Mouse (Mus musculus): ENCODE results near the gene Ncapd2. TPM values are rescaled to one million over a fixed set of nuclear protein-coding genes. Genes with fewer than 3 reads are reported as not detected.

Gene Ncapd2
- polyA plus RNA-seq, 1 experiment from 2014 or later = 151 TPM

DNA sequence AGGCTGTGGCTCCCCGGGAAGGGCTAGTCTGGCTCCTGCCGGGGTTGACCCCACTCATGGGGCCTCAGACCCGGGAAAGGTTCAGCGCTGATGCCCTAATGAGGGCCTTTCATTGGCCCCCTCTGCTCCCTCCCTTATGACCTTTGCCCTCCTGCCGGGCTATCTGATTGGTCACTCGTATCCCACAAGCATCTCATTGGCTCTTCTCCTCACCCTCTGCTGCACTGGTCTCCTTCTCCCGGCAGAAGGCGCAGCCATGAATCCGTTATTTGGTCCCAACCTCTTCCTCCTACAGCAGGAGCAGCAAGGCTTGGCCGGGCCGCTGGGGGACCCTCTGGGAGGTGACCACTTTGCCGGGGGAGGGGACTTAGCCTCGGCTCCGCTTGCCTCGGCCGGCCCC is 46.5 kb downstream of the Ncapd2 start, which contains the start of gene Iffo1:
Iffo1 (plus strand) TSS at position 241 of the 400 bp plus-strand sequence.
- H3K4me1 ChIP-seq (ENCODE audit: insufficient read depth, low read length) = peaks cover 56% of the 10 kb centered on the region
- H3K9me3 ChIP-seq (ENCODE audit: low read length) = no peaks in the 10 kb centered on the region
- peak within 1 kb of the TSS; percentile 77 for H3K9ac ChIP-seq (replicated peaks; ENCODE audit: low read length)
- H3K27ac ChIP-seq (ENCODE audit: low read length) = peak within 1 kb of the TSS; percentile 83
- peaks cover 35% of the 10 kb centered on the region for H3K36me3 ChIP-seq (ENCODE audit: insufficient read depth, low read length)
- peak; percentile 89 for ATAC-seq (ENCODE audit: low FRiP score, low TSS enrichment)
- H3K4me3 ChIP-seq (ENCODE audit: low read length) = peak within 1 kb of the TSS; percentile 68
- H3K4me2 ChIP-seq (replicated peaks; ENCODE audit: low read depth, low read length) = peak within 1 kb of the TSS; percentile 79
- WGBS = 0% methylated on average over 16 of the region's 16 CpGs
- H3K27me3 ChIP-seq (ENCODE audit: insufficient read depth, low read length) = no peaks in the 10 kb centered on the region

- no peak overlapping the region for H3K4me3 ChIP-seq (ENCODE audit: low read length)
- no peak overlapping the region for H3K4me2 ChIP-seq (replicated peaks; ENCODE audit: low read depth, low read length)
- peaks cover 46% of the 10 kb centered on the region for H3K36me3 ChIP-seq (ENCODE audit: insufficient read depth, low read length)
- peaks cover 45% of the 10 kb centered on the region for H3K4me1 ChIP-seq (ENCODE audit: insufficient read depth, low read length)
- no peak overlapping the region for H3K27ac ChIP-seq (ENCODE audit: low read length)
- H3K9ac ChIP-seq (replicated peaks; ENCODE audit: low read length) = no peak overlapping the region
- H3K9me3 ChIP-seq (ENCODE audit: low read length) = no peaks in the 10 kb centered on the region
- ATAC-seq (ENCODE audit: low FRiP score, low TSS enrichment) = no peak
- 76% methylated on average over 9 of the region's 9 CpGs for WGBS
- no peaks in the 10 kb centered on the region for H3K27me3 ChIP-seq (ENCODE audit: insufficient read depth, low read length)
Measured at GRCm38 (mm10) chr6:125143904-125144303, 47.6 kb downstream of the Ncapd2 start.

GRCm38 (mm10) chr6:125143128-125143527 is 48.4 kb downstream of the Ncapd2 start:
- H3K4me1 ChIP-seq (ENCODE audit: insufficient read depth, low read length) = peaks cover 37% of the 10 kb centered on the region
- no peaks in the 10 kb centered on the region for H3K9me3 ChIP-seq (ENCODE audit: low read length)
- H3K4me3 ChIP-seq (ENCODE audit: low read length) = no peak overlapping the region
- H3K4me2 ChIP-seq (replicated peaks; ENCODE audit: low read depth, low read length) = no peak overlapping the region
- no peak for ATAC-seq (ENCODE audit: low FRiP score, low TSS enrichment)
- 79% methylated on average over 3 of the region's 3 CpGs for WGBS
- peaks cover 50% of the 10 kb centered on the region for H3K36me3 ChIP-seq (ENCODE audit: insufficient read depth, low read length)
- H3K27ac ChIP-seq (ENCODE audit: low read length) = no peak overlapping the region
- H3K27me3 ChIP-seq (ENCODE audit: insufficient read depth, low read length) = no peaks in the 10 kb centered on the region
- H3K9ac ChIP-seq (replicated peaks; ENCODE audit: low read length) = no peak overlapping the region

- H3K36me3 ChIP-seq (ENCODE audit: insufficient read depth, low read length) = peaks cover 55% of the 10 kb centered on the region
- H3K27ac ChIP-seq (ENCODE audit: low read length) = no peak overlapping the region
- H3K27me3 ChIP-seq (ENCODE audit: insufficient read depth, low read length) = no peaks in the 10 kb centered on the region
- H3K4me2 ChIP-seq (replicated peaks; ENCODE audit: low read depth, low read length) = no peak overlapping the region
- ATAC-seq (ENCODE audit: low FRiP score, low TSS enrichment) = no peak
- H3K4me3 ChIP-seq (ENCODE audit: low read length) = no peak overlapping the region
- peaks cover 31% of the 10 kb centered on the region for H3K4me1 ChIP-seq (ENCODE audit: insufficient read depth, low read length)
- H3K9me3 ChIP-seq (ENCODE audit: low read length) = no peaks in the 10 kb centered on the region
- WGBS = 96% methylated on average over 8 of the region's 8 CpGs
- H3K9ac ChIP-seq (replicated peaks; ENCODE audit: low read length) = no peak overlapping the region
Measured at GRCm38 (mm10) chr6:125142436-125142835, 49.1 kb downstream of the Ncapd2 start.

DNA sequence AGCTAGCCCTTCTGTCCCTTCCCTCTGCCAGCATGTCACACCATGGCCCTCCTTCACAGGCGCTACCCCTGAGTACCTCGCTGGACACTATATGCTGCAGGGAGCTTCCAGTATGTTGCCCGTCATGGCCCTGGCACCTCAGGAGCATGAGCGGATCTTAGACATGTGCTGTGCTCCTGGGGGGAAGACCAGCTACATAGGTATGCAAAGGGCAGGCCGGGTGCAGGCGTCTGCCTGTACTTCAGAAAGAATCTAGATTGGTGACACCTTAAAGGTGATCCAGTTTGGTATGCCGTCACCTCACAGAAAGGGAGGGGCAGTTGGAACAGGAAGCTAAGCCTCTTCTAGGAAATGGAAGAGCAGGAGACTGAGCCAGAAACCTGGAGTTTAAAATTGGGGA is 51.8 kb downstream of the Ncapd2 start:
- no peak overlapping the region for H3K4me2 ChIP-seq (replicated peaks; ENCODE audit: low read depth, low read length)
- no peak for ATAC-seq (ENCODE audit: low FRiP score, low TSS enrichment)
- H3K9ac ChIP-seq (replicated peaks; ENCODE audit: low read length) = no peak overlapping the region
- no peak overlapping the region for H3K27ac ChIP-seq (ENCODE audit: low read length)
- H3K27me3 ChIP-seq (ENCODE audit: insufficient read depth, low read length) = no peaks in the 10 kb centered on the region
- 94% methylated on average over 7 of the region's 7 CpGs for WGBS
- no peak overlapping the region for H3K4me3 ChIP-seq (ENCODE audit: low read length)
- peaks cover 5% of the 10 kb centered on the region; the same call in 1 of the 2 replicates for H3K4me1 ChIP-seq (ENCODE audit: insufficient read depth, low read length)
- no peaks in the 10 kb centered on the region for H3K9me3 ChIP-seq (ENCODE audit: low read length)
- peaks cover 78% of the 10 kb centered on the region for H3K36me3 ChIP-seq (ENCODE audit: insufficient read depth, low read length)

DNA sequence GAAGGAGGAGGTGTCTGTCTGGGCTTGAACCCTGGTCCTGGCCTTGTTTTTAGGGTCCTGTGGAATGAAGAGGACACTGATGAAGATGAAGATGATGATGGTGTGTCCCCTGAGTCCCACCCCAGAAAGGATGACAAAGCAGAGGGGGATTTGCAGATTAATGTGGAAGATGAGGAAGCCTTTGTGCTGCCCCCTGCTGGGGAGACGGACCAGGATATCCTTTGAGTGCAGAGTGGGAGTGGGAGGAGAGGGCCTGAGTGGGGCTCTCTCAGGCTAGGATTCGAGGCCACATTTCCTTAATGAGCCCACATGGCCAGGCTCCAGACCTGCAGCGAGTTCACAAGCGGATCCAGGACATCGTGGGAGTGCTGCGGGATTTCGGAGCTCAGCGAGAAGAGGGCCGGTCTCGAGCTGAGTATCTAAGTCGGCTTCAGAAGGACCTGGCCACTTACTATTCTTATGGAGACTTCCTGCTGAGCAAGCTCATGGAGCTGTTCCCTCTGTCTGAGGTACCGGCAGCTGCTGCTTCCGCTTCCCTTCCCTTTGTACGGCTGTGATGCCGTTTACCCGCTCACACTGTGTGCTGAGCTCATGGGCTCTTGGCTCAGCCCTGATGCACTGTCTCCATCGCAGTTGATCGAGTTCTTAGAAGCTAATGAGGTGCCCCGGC is 54.4 kb downstream of the Ncapd2 start:
- peaks cover 13% of the 10 kb centered on the region for H3K4me1 ChIP-seq (ENCODE audit: insufficient read depth, low read length)
- WGBS = 86% methylated on average over 18 of the region's 19 CpGs
- no peak overlapping the region for H3K9ac ChIP-seq (replicated peaks; ENCODE audit: low read length)
- no peak overlapping the region for H3K4me2 ChIP-seq (replicated peaks; ENCODE audit: low read depth, low read length)
- ATAC-seq (ENCODE audit: low FRiP score, low TSS enrichment) = no peak
- no peak overlapping the region for H3K4me3 ChIP-seq (ENCODE audit: low read length)
- H3K36me3 ChIP-seq (ENCODE audit: insufficient read depth, low read length) = peaks cover 75% of the 10 kb centered on the region
- no peaks in the 10 kb centered on the region for H3K9me3 ChIP-seq (ENCODE audit: low read length)
- no peak overlapping the region for H3K27ac ChIP-seq (ENCODE audit: low read length)
- no peaks in the 10 kb centered on the region for H3K27me3 ChIP-seq (ENCODE audit: insufficient read depth, low read length)

DNA sequence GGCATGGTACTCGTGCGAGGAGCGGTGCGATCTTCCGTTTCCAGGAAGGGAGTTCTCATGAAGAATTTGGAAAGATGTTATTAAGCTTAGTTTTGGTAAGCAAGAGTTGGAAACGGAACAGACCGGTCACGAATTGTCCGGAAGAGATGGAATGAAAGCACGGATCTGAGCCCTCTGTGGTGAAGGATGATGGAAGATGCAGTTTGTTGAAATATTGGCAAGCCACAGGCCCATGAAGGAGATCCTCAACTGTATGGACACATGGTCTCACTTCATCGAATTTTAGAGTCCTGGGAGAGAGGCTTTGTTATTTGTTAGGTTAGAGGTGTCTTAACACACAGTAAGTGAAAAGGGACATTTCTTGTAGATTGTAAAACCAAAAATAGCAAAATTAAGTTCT is 59.0 kb downstream of the Ncapd2 start:
- 5% methylated on average over 11 of the region's 11 CpGs for WGBS
- Histone ChIP-seq H3K27ac (ENCODE audit: low read length) (no peak overlapping the region), H3K36me3 (ENCODE audit: insufficient read depth, low read length) (peaks cover 62% of the 10 kb centered on the region)

GRCm38 (mm10) chr6:125131302-125132156 is 60.0 kb downstream of the Ncapd2 start, which contains the start of gene Nop2:
Gene Nop2, plus strand, starts transcription at chr6:125131909.
- Histone ChIP-seq H3K4me2 (replicated peaks; ENCODE audit: low read depth, low read length) (peak within 1 kb of the TSS; percentile 72), H3K4me3 (ENCODE audit: low read length) (peak within 1 kb of the TSS; percentile 69), H3K4me1 (ENCODE audit: insufficient read depth, low read length) (peaks cover 16% of the 10 kb centered on the region), H3K9me3 (ENCODE audit: low read length) (no peaks in the 10 kb centered on the region), H3K27ac (ENCODE audit: low read length) (peak within 1 kb of the TSS; percentile 92), H3K27me3 (ENCODE audit: insufficient read depth, low read length) (no peaks in the 10 kb centered on the region), H3K36me3 (ENCODE audit: insufficient read depth, low read length) (peaks cover 63% of the 10 kb centered on the region), H3K9ac (replicated peaks; ENCODE audit: low read length) (peak within 1 kb of the TSS; percentile 79)
- WGBS = under 1% methylated on average over 66 of the region's 66 CpGs
- ATAC-seq (ENCODE audit: low FRiP score, low TSS enrichment) = peak; percentile 95

More for the DNA sequence above, 59.0 kb downstream of the Ncapd2 start:
- no peak for ATAC-seq (ENCODE audit: low FRiP score, low TSS enrichment)
- Histone ChIP-seq H3K4me3 (ENCODE audit: low read length) (peak overlapping the region; percentile 69), H3K9ac (replicated peaks; ENCODE audit: low read length) (peak overlapping the region; percentile 79), H3K9me3 (ENCODE audit: low read length) (no peaks in the 10 kb centered on the region), H3K4me1 (ENCODE audit: insufficient read depth, low read length) (peaks cover 16% of the 10 kb centered on the region), H3K4me2 (replicated peaks; ENCODE audit: low read depth, low read length) (peak overlapping the region; percentile 72), H3K27me3 (ENCODE audit: insufficient read depth, low read length) (no peaks in the 10 kb centered on the region)

DNA sequence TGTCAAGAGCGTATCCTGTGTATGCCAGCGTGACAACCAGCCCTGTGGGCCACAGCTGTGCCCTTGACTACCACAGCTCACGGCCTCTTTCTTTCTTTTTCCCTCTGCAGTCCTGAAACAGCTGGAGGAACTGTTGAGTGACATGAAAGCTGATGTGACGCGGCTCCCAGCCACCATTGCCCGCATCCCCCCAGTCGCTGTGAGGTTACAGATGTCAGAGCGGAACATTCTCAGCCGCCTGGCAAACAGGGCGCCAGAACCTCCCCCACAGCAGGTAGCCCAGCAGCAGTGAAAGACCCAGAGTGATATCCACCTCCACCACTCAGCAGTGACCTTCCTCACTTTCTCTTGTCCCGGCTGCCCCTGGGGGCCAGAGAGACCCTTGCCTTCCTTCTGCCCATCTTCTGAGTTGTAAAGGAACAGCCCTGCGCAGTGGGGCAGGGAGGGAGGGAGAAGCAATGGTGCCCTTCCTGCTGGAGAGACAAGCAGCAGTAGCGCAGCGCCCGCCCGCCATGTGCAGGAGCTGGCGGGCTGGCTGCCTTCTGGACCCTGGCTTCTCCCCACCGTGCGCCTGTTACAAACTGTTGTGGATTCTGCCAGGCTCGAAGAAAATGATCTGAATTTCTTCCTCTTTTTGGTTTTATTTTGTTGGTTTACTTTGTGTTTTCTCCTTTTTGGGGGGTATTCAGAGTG is 61.6 kb downstream of the Ncapd2 start:
- Histone ChIP-seq H3K27ac (ENCODE audit: low read length) (no peak overlapping the region), H3K27me3 (ENCODE audit: insufficient read depth, low read length) (no peaks in the 10 kb centered on the region), H3K36me3 (ENCODE audit: insufficient read depth, low read length) (peaks cover 61% of the 10 kb centered on the region), H3K4me2 (replicated peaks; ENCODE audit: low read depth, low read length) (no peak overlapping the region), H3K4me3 (ENCODE audit: low read length) (no peak overlapping the region), H3K9me3 (ENCODE audit: low read length) (no peaks in the 10 kb centered on the region), H3K9ac (replicated peaks; ENCODE audit: low read length) (no peak overlapping the region), H3K4me1 (ENCODE audit: insufficient read depth, low read length) (peaks cover 16% of the 10 kb centered on the region)
- 89% methylated on average over 20 of the region's 20 CpGs for WGBS
- ATAC-seq (ENCODE audit: low FRiP score, low TSS enrichment) = no peak
